Mouse (Mus musculus) CH12.LX (cell line): ENCODE data around the gene Gcm2. TPM values are rescaled to one million over a fixed set of nuclear protein-coding genes. Genes with fewer than 3 reads are reported as not detected.

Experiments
- DNase-seq: peaks from one replicate; pipeline ENCODE4 v3.0.0-alpha.2; 2013; ENCODE audit errors: extremely low read depth
- H3K27ac ChIP-seq: 2 replicates; pipeline ENCODE4 v1.5.1; 2012; ENCODE audit warnings: low read depth, mild to moderate bottlenecking, control low read depth, moderate library complexity; ENCODE audit not compliant: insufficient read depth
- H3K27me3 ChIP-seq: replicated peaks from 2 replicates; pipeline ENCODE3; 2012; ENCODE audit warnings: inconsistent platforms
- H3K36me3 ChIP-seq, 2 experiments: replicated peaks in 1 of 2; 2 replicates each; pipeline versions ENCODE3 to v1.6.1; 2012; ENCODE audit warnings: inconsistent platforms in 1 of 2, low read length in 1 of 2, mild to moderate bottlenecking in 1 of 2, mixed read lengths in 1 of 2, moderate library complexity in 1 of 2; ENCODE audit not compliant: control insufficient read depth in 1 of 2, insufficient read depth in 1 of 2
- H3K4me1 ChIP-seq, 2 experiments: 2 replicates each; pipeline ENCODE4 v1.6.1; 2012; ENCODE audit warnings: inconsistent platforms in 1 of 2, moderate library complexity in 1 of 2; ENCODE audit not compliant: insufficient read depth in 2 of 2, control insufficient read depth in 1 of 2
- H3K4me2 ChIP-seq: 2 replicates; pipeline ENCODE4 v1.6.1; 2012; ENCODE audit warnings: low read depth, mild to moderate bottlenecking, control low read depth; ENCODE audit not compliant: poor library complexity, insufficient read depth, severe bottlenecking
- H3K4me3 ChIP-seq, 3 experiments: fragments of 150-350 bp in 1 of 3; sonication (generic) in 1 of 3; replicated peaks in 1 of 3; 2 replicates each; pipeline versions ENCODE3 to v1.5.1; 2011 to 2012; ENCODE audit warnings: low read depth in 2 of 3, low read length in 2 of 3, mild to moderate bottlenecking in 2 of 3, moderate library complexity in 2 of 3, control low read depth in 1 of 3, improper control_type of control experiment in 1 of 3, inconsistent platforms in 1 of 3, mixed read lengths in 1 of 3; ENCODE audit not compliant: poor library complexity in 1 of 3
- H3K79me2 ChIP-seq: replicated peaks from 2 replicates; pipeline ENCODE4 v1.6.1; 2012; ENCODE audit warnings: mild to moderate bottlenecking, moderate library complexity; ENCODE audit not compliant: control insufficient read depth, poor library complexity, insufficient read depth, severe bottlenecking; ENCODE audit errors: extremely low read depth
- H3K9ac ChIP-seq: 2 replicates; pipeline ENCODE4 v1.6.1; 2012; ENCODE audit warnings: low read depth, mild to moderate bottlenecking, control low read depth, moderate library complexity; ENCODE audit not compliant: insufficient read depth
- H3K9me3 ChIP-seq: replicated peaks from 2 replicates; pipeline ENCODE3; 2012; ENCODE audit warnings: low read length, inconsistent platforms, mixed read lengths
- JUN ChIP-seq: IDR thresholded peaks from 2 replicates; pipeline ENCODE4 v1.6.1; 2011; ENCODE audit warnings: low read depth, mild to moderate bottlenecking, low read length, improper control_type of control experiment, moderate library complexity; ENCODE audit not compliant: insufficient read depth
- MAFK ChIP-seq: IDR thresholded peaks from 2 replicates; pipeline ENCODE4 v1.6.1; 2011; ENCODE audit warnings: low read length, improper control_type of control experiment; ENCODE audit not compliant: insufficient replicate concordance
- TBP ChIP-seq: conservative IDR thresholded peaks from 2 replicates; pipeline ENCODE4 v1.6.1; 2011; ENCODE audit warnings: low read depth, low read length, improper control_type of control experiment
- ZNF384 ChIP-seq: IDR thresholded peaks from 2 replicates; pipeline ENCODE4 v1.6.1; 2012; ENCODE audit warnings: low read depth, low read length, improper control_type of control experiment, inconsistent platforms
- dilution Hi-C: fragments of 300-500 bp; cut with MboI; formaldehyde crosslinking; loops from 2 replicates; pipeline ENCODE4 v1.14.3; 2020; ENCODE audit warnings: low sequenced_read_pairs; ENCODE audit not compliant: extremely low pct_unique_long_range_greater_than_20kb, extremely low pct_ligation_motif_present
- in situ Hi-C: fragments of 300-500 bp; cut with MboI; formaldehyde crosslinking; loops from 3 replicates; pipeline ENCODE4 v1.14.3; 2019; ENCODE audit warnings: low sequenced_read_pairs, low pct_ligation_motif_present, low pct_unique_long_range_greater_than_20kb, mixed read lengths
- polyA plus RNA-seq: library from polyadenylated mRNA; unstranded; fragments of >175 nt; gene quantifications from 2 replicates; pipeline ENCODE4 v1.2.1, GENCODE M21; 2012; ENCODE audit warnings: low read depth; ENCODE audit not compliant: insufficient read length
- total RNA-seq, 2 experiments: library from RNA; depleted of rRNA; stranded (reverse); fragments of 300-350 nt in 1 of 2; fragments of >200 nt in 1 of 2; gene quantifications; 2 replicates each; pipeline ENCODE4 v1.2.3; 2012 to 2014

Gcm2 gene
- total and polyA plus RNA-seq, 3 experiments, result 2.4 to 8.7 (median 7.2) TPM

DNA sequence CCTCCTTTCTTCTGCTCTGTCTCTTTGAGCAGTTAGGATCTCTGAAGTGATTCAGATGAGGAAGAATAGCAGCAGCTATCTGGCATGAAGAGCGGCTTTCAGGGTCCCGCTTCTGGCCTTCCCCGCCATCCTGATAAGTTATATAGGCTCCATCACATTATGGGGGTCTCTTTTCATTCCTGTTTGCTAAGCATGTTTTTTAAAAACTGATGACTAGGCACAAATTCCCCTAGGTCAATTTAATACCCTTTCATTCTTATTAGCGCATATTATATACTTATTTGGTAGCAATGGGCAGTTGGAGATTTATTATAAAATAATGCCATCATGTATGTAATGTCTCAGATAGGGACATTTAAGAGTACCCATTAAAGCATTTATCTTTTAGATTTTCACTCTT is 43.2 kb downstream of the Gcm2 start:
- no peak for DNase-seq
- Histone ChIP-seq H3K36me3 (no peaks in the 10 kb centered on the region), H3K4me3 (no peak overlapping the region), H3K79me2 (no peaks in the 10 kb centered on the region), H3K27me3 (no peaks in the 10 kb centered on the region), H3K27ac (no peak overlapping the region), H3K4me1 (no peaks in the 10 kb centered on the region), H3K4me2 (no peak overlapping the region), H3K9ac (no peak overlapping the region), H3K9me3 (no peaks in the 10 kb centered on the region)
- in situ Hi-C loops, result no loop called here
- TF ChIP-seq ZNF384 (no peak), MAFK (peak; percentile 74)
- dilution Hi-C loops, result no loop called here

DNA sequence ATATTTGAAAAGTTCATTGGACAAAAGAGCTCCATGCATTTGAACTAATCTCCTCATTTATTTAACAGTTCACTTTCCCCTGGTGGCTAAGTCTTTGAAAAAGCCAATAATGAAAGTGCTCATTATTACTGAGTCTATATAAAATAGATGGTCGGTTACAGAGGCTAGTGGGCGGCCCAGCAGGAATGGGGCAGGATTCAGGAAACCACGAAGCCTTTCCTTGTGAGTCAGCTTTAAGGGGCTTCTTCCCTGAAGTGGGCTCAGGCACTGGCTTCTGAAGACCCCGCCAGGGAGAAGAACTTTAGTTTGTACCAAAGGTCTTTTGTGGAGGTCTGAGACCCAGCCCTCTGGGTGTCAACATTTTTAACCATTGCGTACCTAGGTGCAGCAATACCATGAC is 58.9 kb downstream of the Gcm2 start:
- no peak for TF ChIP-seq ZNF384
- TF ChIP-seq JUN, result no peak
- TF ChIP-seq TBP, result no peak
- H3K9me3 ChIP-seq, result no peaks in the 10 kb centered on the region
- no peak overlapping the region for H3K4me3 ChIP-seq
- no peak overlapping the region for H3K27ac ChIP-seq
- in situ Hi-C loops, result no loop called here
- peak overlapping the region; percentile 12; the same call in 1 of the 2 replicates for H3K4me2 ChIP-seq
- no peak for DNase-seq
- H3K9ac ChIP-seq, result no peak overlapping the region
- H3K36me3 ChIP-seq, result no peaks in the 10 kb centered on the region
- H3K27me3 ChIP-seq, result no peaks in the 10 kb centered on the region
- dilution Hi-C loops, result no loop called here
- H3K79me2 ChIP-seq, result no peaks in the 10 kb centered on the region
- H3K4me1 ChIP-seq, result no peaks in the 10 kb centered on the region

Other genes with a start within 250 kb of the Gcm2 start
- gene Pak1ip1, start 110.0 kb downstream of the Gcm2 start, total RNA-seq (2012; rRNA removed), result 54.8 and 55.1 TPM in 2 replicates
- 81.9 and 88.6 TPM in 2 replicates for gene Pak1ip1, start 110.0 kb downstream of the Gcm2 start, total RNA-seq (2014; rRNA removed)
- gene Pak1ip1, start 110.0 kb downstream of the Gcm2 start, polyA plus RNA-seq, result 65.4 and 66.1 TPM in 2 replicates
- 140 and 182 TPM in 2 replicates for gene Tmem14c, start 94.7 kb downstream of the Gcm2 start, total RNA-seq (2012; rRNA removed)
- 168 and 183 TPM in 2 replicates for gene Tmem14c, start 94.7 kb downstream of the Gcm2 start, total RNA-seq (2014; rRNA removed)
- 178 and 183 TPM in 2 replicates for gene Tmem14c, start 94.7 kb downstream of the Gcm2 start, polyA plus RNA-seq
- not detected in 2 replicates for gene Mak, start 31.3 kb downstream of the Gcm2 start, total RNA-seq (2012; rRNA removed)
- not detected in 2 replicates for gene Mak, start 31.3 kb downstream of the Gcm2 start, total RNA-seq (2014; rRNA removed)
- not detected in 2 replicates for gene Mak, start 31.3 kb downstream of the Gcm2 start, polyA plus RNA-seq
- 0.21 TPM in 1 of 2 replicates, not detected in the other for gene Sycp2l, start 3.3 kb upstream of the Gcm2 start, total RNA-seq (2012; rRNA removed)
- gene Sycp2l, start 3.3 kb upstream of the Gcm2 start, total RNA-seq (2014; rRNA removed), result 0.36 and 1.0 TPM in 2 replicates
- 1.3 and 1.9 TPM in 2 replicates for gene Sycp2l, start 3.3 kb upstream of the Gcm2 start, polyA plus RNA-seq
- gene Elovl2, start 109.4 kb upstream of the Gcm2 start, total RNA-seq (2012; rRNA removed), result not detected in 2 replicates
- not detected in 2 replicates for gene Elovl2, start 109.4 kb upstream of the Gcm2 start, total RNA-seq (2014; rRNA removed)
- not detected in 2 replicates for gene Elovl2, start 109.4 kb upstream of the Gcm2 start, polyA plus RNA-seq
- gene Smim13, start 138.8 kb upstream of the Gcm2 start, total RNA-seq (2012; rRNA removed), result 4.4 and 5.2 TPM in 2 replicates
- 13.4 and 13.5 TPM in 2 replicates for gene Smim13, start 138.8 kb upstream of the Gcm2 start, total RNA-seq (2014; rRNA removed)
- 10.8 and 11.6 TPM in 2 replicates for gene Smim13, start 138.8 kb upstream of the Gcm2 start, polyA plus RNA-seq
- gene Gm17364, start 162.9 kb upstream of the Gcm2 start, total RNA-seq (2012; rRNA removed), result not detected in 2 replicates
- not detected in 2 replicates for gene Gm17364, start 162.9 kb upstream of the Gcm2 start, total RNA-seq (2014; rRNA removed)
- gene Gm17364, start 162.9 kb upstream of the Gcm2 start, polyA plus RNA-seq, result 17.3 TPM in 1 of 2 replicates, not detected in the other